Mouse (Mus musculus): ENCODE results near the gene Zfp9. TPM values are rescaled to one million over a fixed set of nuclear protein-coding genes. Genes with fewer than 3 reads are reported as not detected.

Zfp9 gene
- 6.1 and 7.6 TPM in 2 replicates for polyA plus RNA-seq (2015; fragmentation: Nextera tagmentation; extraction: Ambion mirVana)

DNA sequence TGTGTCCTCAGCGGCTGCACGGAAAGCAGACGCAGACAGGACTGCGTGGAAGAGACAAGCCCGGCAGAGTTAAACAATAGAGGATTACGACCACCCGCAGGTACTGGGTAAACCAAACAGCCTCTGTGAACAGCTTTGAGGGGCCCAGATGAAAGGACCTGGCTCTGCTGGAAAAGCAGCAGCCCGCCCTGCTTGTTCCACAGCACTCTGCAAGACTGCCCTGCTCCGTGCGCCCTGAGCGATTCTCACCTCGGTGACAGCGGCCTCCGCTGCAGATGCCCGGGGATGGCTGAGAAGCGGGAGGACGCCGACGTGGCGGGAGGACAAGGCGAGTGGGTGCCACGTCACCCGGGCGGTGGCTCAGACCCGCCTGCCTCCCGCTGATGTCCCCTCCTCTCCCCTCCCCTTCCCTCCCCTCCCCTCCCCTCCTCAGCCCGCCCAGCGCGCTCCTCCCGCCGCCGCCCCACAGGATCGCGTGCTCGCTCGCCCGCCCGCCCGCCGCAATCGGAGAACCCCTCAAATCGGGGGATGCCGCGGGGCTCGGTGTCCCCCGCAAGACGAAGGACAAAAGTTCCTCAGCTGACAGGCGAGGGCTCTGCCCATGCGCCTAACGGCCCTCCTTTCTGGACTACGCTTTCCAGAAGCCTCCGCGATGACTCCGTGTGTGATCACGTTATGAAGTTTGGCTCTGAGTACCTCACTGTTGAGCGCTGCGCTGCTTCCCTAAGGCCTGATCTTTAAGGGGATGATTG, at the start of gene Zfp9:
Gene Zfp9 (minus strand): TSS at position 364 of the 752 bp plus-strand sequence.

DNA sequence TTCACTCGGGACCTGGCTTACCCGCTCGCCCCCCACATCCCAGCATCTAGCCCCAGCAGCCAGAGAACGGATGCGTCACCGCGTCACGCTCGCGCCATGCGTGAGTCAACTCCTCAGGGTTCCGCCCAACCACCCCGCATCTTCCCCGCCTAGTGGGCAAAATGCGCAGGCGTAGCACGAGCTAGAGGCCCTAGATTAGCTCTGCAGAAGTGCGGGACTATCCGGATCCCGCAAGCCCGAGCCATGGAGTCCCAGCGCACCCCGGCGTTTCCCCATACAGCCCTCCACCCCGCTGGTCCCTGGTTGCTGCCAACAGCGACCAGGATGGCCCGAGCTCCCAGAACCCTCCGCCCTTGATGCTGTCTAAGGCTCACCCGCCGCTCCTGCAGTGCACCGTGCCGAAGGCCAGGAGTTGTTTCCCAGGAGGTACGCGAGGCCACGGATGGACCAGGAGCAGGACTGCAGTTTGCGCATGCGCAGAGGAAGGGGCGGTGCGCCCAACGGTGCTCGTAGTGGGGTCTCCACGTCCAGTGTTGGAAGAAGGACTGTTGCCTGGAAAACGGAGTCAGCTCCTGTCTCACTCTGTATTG, 24.0 kb downstream of the Zfp9 start, which contains the start of gene Zfp248:
Gene Zfp248 (minus strand): TSS at position 487 of the 590 bp plus-strand sequence.

DNA sequence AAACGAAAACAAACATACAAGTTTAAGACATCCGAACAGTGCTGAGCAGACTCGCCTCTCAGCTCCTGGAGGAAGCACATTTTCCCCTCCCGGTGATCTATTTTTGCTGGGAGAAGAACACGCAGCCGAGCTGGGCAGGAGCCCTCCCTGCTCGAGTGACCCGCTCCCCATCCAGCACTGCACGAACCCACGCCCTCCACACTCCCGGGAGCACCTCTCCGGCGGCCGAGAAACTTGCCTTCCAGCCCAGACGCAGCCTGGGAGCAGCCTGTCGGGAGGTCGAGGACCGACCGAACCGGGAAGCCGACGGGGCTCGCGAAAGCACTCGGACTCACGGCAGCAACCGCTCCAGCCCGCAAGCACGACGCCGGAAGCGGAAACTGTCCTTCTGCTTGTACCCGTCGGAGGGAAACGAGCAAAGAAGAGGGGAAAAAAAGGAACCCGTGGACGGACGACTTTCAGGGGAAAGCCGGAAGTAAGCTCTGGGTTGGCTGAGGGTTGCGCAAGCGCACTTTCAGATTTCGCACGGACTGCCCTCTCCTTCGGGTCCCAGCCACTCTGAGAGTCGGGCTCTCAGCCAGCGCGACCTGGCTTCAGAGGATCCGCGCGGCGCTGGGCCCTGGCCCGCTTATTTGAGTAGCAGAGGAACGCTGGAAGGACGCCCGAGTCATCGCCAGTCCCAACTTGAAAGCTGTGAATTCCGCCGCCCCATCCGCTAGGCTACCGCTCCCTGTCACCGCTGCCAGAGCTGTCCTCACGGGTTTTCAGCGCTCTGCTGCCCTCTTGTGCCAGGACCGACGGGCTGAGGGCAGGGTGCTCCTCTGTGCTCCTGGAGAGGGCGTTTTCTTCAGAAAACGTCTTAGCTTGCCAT, 59.8 kb downstream of the Zfp9 start, which contains the start of gene Bms1:
Gene Bms1 (minus strand): TSS at position 425 of the 871 bp plus-strand sequence.

Small RNA genes within 50 kb of the gene (microRNA-seq; reads per million reads assigned to microRNA genes)
- not detected for gene Gm25953

Other genes with a start within 250 kb of the Zfp9 start
- 12.8 and 14.3 TPM in 2 replicates for gene Bms1, start 59.8 kb downstream of the Zfp9 start, polyA plus RNA-seq (2015; fragmentation: Nextera tagmentation; extraction: Ambion mirVana)
- gene Zfp248, start 23.8 kb downstream of the Zfp9 start, polyA plus RNA-seq (2015; fragmentation: Nextera tagmentation; extraction: Ambion mirVana) = 3.5 and 3.6 TPM in 2 replicates
- gene Ankrd26, start 82.9 kb upstream of the Zfp9 start, polyA plus RNA-seq (2015; fragmentation: Nextera tagmentation; extraction: Ambion mirVana) = 2.8 and 4.9 TPM in 2 replicates